Mouse (Mus musculus) intestine, embryonic 16.5 days (tissue): ENCODE measurements at regions not wholly inside any gene's neighbourhood (a gene's known extent, or its start where the extent isn't known, plus 50 kb on each side); places are given as distances from the start of the nearest gene placed in this dataset.
A peak's percentile ranks its signal among the peaks of the same experiment; 100 is the strongest.

Source experiments
- ATAC-seq: fragments of 200-750 bp; cut with Nextera tagmentation; 2 replicates; pipeline ENCODE4 v1.8.0; 2017; ENCODE audit warnings: moderate TSS enrichment, moderate library complexity
- H3K27ac ChIP-seq: fragments of 300-500 bp; sonication (generic); 2 replicates; pipeline ENCODE4 v1.5.1; 2014; ENCODE audit warnings: mild to moderate bottlenecking, low read length
- H3K27me3 ChIP-seq: fragments of 300-500 bp; sonication (generic); replicated peaks from 2 replicates; pipeline ENCODE4 v1.6.1; 2014; ENCODE audit warnings: low read length, control low read depth, mixed read lengths; ENCODE audit not compliant: control insufficient read depth, insufficient read depth
- H3K36me3 ChIP-seq: fragments of 300-500 bp; sonication (generic); 2 replicates; pipeline ENCODE4 v1.6.1; 2014; ENCODE audit warnings: low read length, control low read depth; ENCODE audit not compliant: control insufficient read depth, insufficient read depth
- H3K4me1 ChIP-seq: fragments of 300-500 bp; sonication (generic); 2 replicates; pipeline ENCODE4 v1.6.1; 2014; ENCODE audit warnings: low read length, control low read depth, mixed read lengths; ENCODE audit not compliant: control insufficient read depth, insufficient read depth
- H3K4me2 ChIP-seq: fragments of 300-500 bp; sonication (generic); 2 replicates; pipeline ENCODE4 v1.6.1; 2014; ENCODE audit warnings: low read depth, low read length, control low read depth
- H3K4me3 ChIP-seq: fragments of 300-500 bp; sonication (generic); 2 replicates; pipeline ENCODE4 v1.5.1; 2014; ENCODE audit warnings: mild to moderate bottlenecking, low read length
- H3K9ac ChIP-seq: fragments of 300-500 bp; sonication (generic); 2 replicates; pipeline ENCODE4 v1.6.1; 2014; ENCODE audit warnings: low read depth, low read length
- H3K9me3 ChIP-seq: fragments of 300-500 bp; sonication (generic); 2 replicates; pipeline ENCODE4 v1.6.1; 2016; ENCODE audit warnings: low read length, control low read depth; ENCODE audit not compliant: control insufficient read depth
- WGBS: fragments of 180-500 bp; shearing (Covaris S2); extraction: QIAGEN DNeasy Blood & Tissue Kit; methylation state at CpG from one replicate; pipeline ENCODE4 v1.1.7; 2014; 5-methylcytosine and 5-hydroxymethylcytosine counted together

GRCm38 (mm10) chr6:100159246-100159645 is 128.0 kb downstream of the Rybp start:
- no peak for ATAC-seq
- no peaks in the 10 kb centered on the region for H3K27me3 ChIP-seq
- H3K4me2 ChIP-seq = no peak overlapping the region
- no peak overlapping the region for H3K9ac ChIP-seq
- 62% methylated on average over 1 of the region's 1 CpGs for WGBS
- H3K4me1 ChIP-seq = peaks cover 59% of the 10 kb centered on the region
- no peaks in the 10 kb centered on the region for H3K36me3 ChIP-seq
- no peaks in the 10 kb centered on the region for H3K9me3 ChIP-seq
- H3K4me3 ChIP-seq = no peak overlapping the region
- peak overlapping the region; percentile 2; the same call in 1 of the 2 replicates for H3K27ac ChIP-seq

- WGBS = 33% methylated on average over 7 of the region's 7 CpGs
- H3K36me3 ChIP-seq = no peaks in the 10 kb centered on the region
- H3K9ac ChIP-seq = no peak overlapping the region
- no peak overlapping the region for H3K4me2 ChIP-seq
- no peak overlapping the region for H3K4me3 ChIP-seq
- H3K9me3 ChIP-seq = no peaks in the 10 kb centered on the region
- H3K27me3 ChIP-seq = no peaks in the 10 kb centered on the region
- peaks cover 47% of the 10 kb centered on the region for H3K4me1 ChIP-seq
- H3K27ac ChIP-seq = no peak overlapping the region
- peak; percentile 15; the same call in 1 of the 2 replicates for ATAC-seq
Observed at GRCm38 (mm10) chr6:100157288-100157687, 130.0 kb downstream of the Rybp start.

GRCm38 (mm10) chr6:100156163-100156562 is 131.1 kb downstream of the Rybp start:
- no peak overlapping the region for H3K27ac ChIP-seq
- no peak overlapping the region for H3K4me3 ChIP-seq
- H3K27me3 ChIP-seq = no peaks in the 10 kb centered on the region
- no peak for ATAC-seq
- no peaks in the 10 kb centered on the region for H3K36me3 ChIP-seq
- H3K4me1 ChIP-seq = peaks cover 47% of the 10 kb centered on the region
- H3K9me3 ChIP-seq = no peaks in the 10 kb centered on the region
- H3K4me2 ChIP-seq = 0 out of 2 replicates have a peak overlapping the region, but pooled peaks have one; percentile 9
- WGBS = 85% methylated on average over 4 of the region's 4 CpGs
- no peak overlapping the region for H3K9ac ChIP-seq

- Histone ChIP-seq H3K27me3 (no peaks in the 10 kb centered on the region), H3K9me3 (no peaks in the 10 kb centered on the region), H3K27ac (peak overlapping the region; percentile 37; the same call in 1 of the 2 replicates), H3K9ac (0 out of 2 replicates have a peak overlapping the region, but pooled peaks have one; percentile 24), H3K4me3 (no peak overlapping the region), H3K36me3 (no peaks in the 10 kb centered on the region), H3K4me2 (0 out of 2 replicates have a peak overlapping the region, but pooled peaks have one; percentile 9), H3K4me1 (peaks cover 46% of the 10 kb centered on the region)
- no peak for ATAC-seq
- WGBS = 37% methylated on average over 20 of the region's 20 CpGs
Observed at GRCm38 (mm10) chr6:100155676-100156075, 131.6 kb downstream of the Rybp start.

GRCm38 (mm10) chr6:100151447-100151846 is 135.8 kb downstream of the Rybp start:
- H3K4me3 ChIP-seq = no peak overlapping the region
- no peak for ATAC-seq
- H3K27ac ChIP-seq = no peak overlapping the region
- no peaks in the 10 kb centered on the region for H3K9me3 ChIP-seq
- H3K4me2 ChIP-seq = no peak overlapping the region
- H3K27me3 ChIP-seq = no peaks in the 10 kb centered on the region
- no peak overlapping the region for H3K9ac ChIP-seq
- H3K4me1 ChIP-seq = peaks cover 19% of the 10 kb centered on the region
- no peaks in the 10 kb centered on the region for H3K36me3 ChIP-seq
- 94% methylated on average over 1 of the region's 1 CpGs for WGBS

- H3K4me3 ChIP-seq = no peak overlapping the region
- H3K27me3 ChIP-seq = no peaks in the 10 kb centered on the region
- no peaks in the 10 kb centered on the region for H3K9me3 ChIP-seq
- no peaks in the 10 kb centered on the region for H3K36me3 ChIP-seq
- ATAC-seq = no peak
- 61% methylated on average over 6 of the region's 6 CpGs for WGBS
- no peak overlapping the region for H3K4me2 ChIP-seq
- H3K4me1 ChIP-seq = peaks cover 17% of the 10 kb centered on the region
- no peak overlapping the region for H3K27ac ChIP-seq
- H3K9ac ChIP-seq = no peak overlapping the region
Observed at GRCm38 (mm10) chr6:100150703-100151208, 136.5 kb downstream of the Rybp start.

- 73% methylated on average over 5 of the region's 5 CpGs for WGBS
- Histone ChIP-seq H3K27ac (no peak overlapping the region), H3K4me3 (no peak overlapping the region), H3K9me3 (no peaks in the 10 kb centered on the region), H3K27me3 (no peaks in the 10 kb centered on the region), H3K4me2 (no peak overlapping the region), H3K9ac (no peak overlapping the region), H3K36me3 (no peaks in the 10 kb centered on the region), H3K4me1 (peaks cover 22% of the 10 kb centered on the region)
- ATAC-seq = no peak
Observed at GRCm38 (mm10) chr6:100149458-100149852, 137.8 kb downstream of the Rybp start.

- Histone ChIP-seq H3K27me3 (no peaks in the 10 kb centered on the region), H3K4me3 (no peak overlapping the region), H3K27ac (no peak overlapping the region), H3K4me2 (no peak overlapping the region), H3K36me3 (no peaks in the 10 kb centered on the region), H3K9me3 (no peaks in the 10 kb centered on the region), H3K4me1 (peaks cover 28% of the 10 kb centered on the region), H3K9ac (no peak overlapping the region)
- ATAC-seq = no peak
- 65% methylated on average over 4 of the region's 4 CpGs for WGBS
Observed at GRCm38 (mm10) chr6:100148751-100149457, 138.4 kb downstream of the Rybp start.

- no peaks in the 10 kb centered on the region for H3K36me3 ChIP-seq
- no peak overlapping the region for H3K9ac ChIP-seq
- no peak overlapping the region for H3K4me3 ChIP-seq
- ATAC-seq = no peak; the same call in 1 of the 2 replicates
- no peaks in the 10 kb centered on the region for H3K27me3 ChIP-seq
- WGBS = 46% methylated on average over 5 of the region's 5 CpGs
- no peak overlapping the region for H3K27ac ChIP-seq
- H3K9me3 ChIP-seq = no peaks in the 10 kb centered on the region
- H3K4me1 ChIP-seq = peaks cover 37% of the 10 kb centered on the region
- no peak overlapping the region for H3K4me2 ChIP-seq
Observed at GRCm38 (mm10) chr6:100146360-100146935, 140.8 kb downstream of the Rybp start.
